Mouse (Mus musculus): ENCODE measurements around the gene Ddx50. TPM values are rescaled to one million over a fixed set of nuclear protein-coding genes. Genes with fewer than 3 reads are reported as not detected.
"Not testable (repeated sequence)": the region's sequence is repeated elsewhere in the genome, so short reads cannot be mapped to it uniquely, and the experiment has no call there.

Gene Ddx50
- polyA plus RNA-seq, 1 experiment from 2014 or later: 143 TPM

- no peak overlapping the region for H3K4me3 ChIP-seq (ENCODE audit: low read depth, low read length)
- no peak overlapping the region for H3K4me2 ChIP-seq (replicated peaks; ENCODE audit: low read depth, low read length)
- no peaks in the 10 kb centered on the region for H3K36me3 ChIP-seq (ENCODE audit: control insufficient read depth, insufficient read depth, low read length)
- no peaks in the 10 kb centered on the region for H3K9me3 ChIP-seq (ENCODE audit: control insufficient read depth, low read length)
- 82% methylated on average over 3 of the region's 3 CpGs for WGBS
- no peak for DNase-seq (ENCODE audit: low spot score)
- no peak overlapping the region for H3K9ac ChIP-seq (ENCODE audit: low read depth, low read length)
- H3K27me3 ChIP-seq (ENCODE audit: control insufficient read depth, insufficient read depth, low read length): no peaks in the 10 kb centered on the region
- ATAC-seq (ENCODE audit: low FRiP score): no peak
- H3K4me1 ChIP-seq (replicated peaks; ENCODE audit: control insufficient read depth, insufficient read depth, low read length): no peaks in the 10 kb centered on the region
- no peak overlapping the region for H3K27ac ChIP-seq (ENCODE audit: low read depth, low read length)
Measured at GRCm38 (mm10) chr10:62604161-62604560, 46.9 kb downstream of the Ddx50 start.

- Histone ChIP-seq H3K4me1 (replicated peaks; ENCODE audit: control insufficient read depth, insufficient read depth, low read length) (no peaks in the 10 kb centered on the region), H3K36me3 (ENCODE audit: control insufficient read depth, insufficient read depth, low read length) (no peaks in the 10 kb centered on the region), H3K9me3 (ENCODE audit: control insufficient read depth, low read length) (no peaks in the 10 kb centered on the region), H3K27ac (ENCODE audit: low read depth, low read length) (no peak overlapping the region), H3K27me3 (ENCODE audit: control insufficient read depth, insufficient read depth, low read length) (no peaks in the 10 kb centered on the region), H3K4me3 (ENCODE audit: low read depth, low read length) (no peak overlapping the region), H3K4me2 (replicated peaks; ENCODE audit: low read depth, low read length) (no peak overlapping the region), H3K9ac (ENCODE audit: low read depth, low read length) (no peak overlapping the region)
- no peak for DNase-seq (ENCODE audit: low spot score)
- 90% methylated on average over 12 of the region's 12 CpGs for WGBS
- no peak for ATAC-seq (ENCODE audit: low FRiP score)
Measured at GRCm38 (mm10) chr10:62603233-62604030, 47.6 kb downstream of the Ddx50 start.

- no peaks in the 10 kb centered on the region for H3K9me3 ChIP-seq (ENCODE audit: control insufficient read depth, low read length)
- H3K27me3 ChIP-seq (ENCODE audit: control insufficient read depth, insufficient read depth, low read length): no peaks in the 10 kb centered on the region
- H3K4me1 ChIP-seq (replicated peaks; ENCODE audit: control insufficient read depth, insufficient read depth, low read length): no peaks in the 10 kb centered on the region
- ATAC-seq (ENCODE audit: low FRiP score) (peak; percentile 98), DNase-seq (ENCODE audit: low spot score) (peak; percentile 97)
- H3K4me3 ChIP-seq (ENCODE audit: low read depth, low read length): peak within 1 kb of the TSS; percentile 86
- H3K27ac ChIP-seq (ENCODE audit: low read depth, low read length): peak within 1 kb of the TSS; percentile 52; the same call in 1 of the 2 replicates
- H3K4me2 ChIP-seq (replicated peaks; ENCODE audit: low read depth, low read length): peak within 1 kb of the TSS; percentile 85
- 7% methylated on average over 53 of the region's 53 CpGs for WGBS
- no peaks in the 10 kb centered on the region for H3K36me3 ChIP-seq (ENCODE audit: control insufficient read depth, insufficient read depth, low read length)
- peak within 1 kb of the TSS; percentile 80 for H3K9ac ChIP-seq (ENCODE audit: low read depth, low read length)
Measured at GRCm38 (mm10) chr10:62602177-62603040, 48.6 kb downstream of the Ddx50 start, which contains the start of gene Ddx21. Gene Ddx21, minus strand, starts transcription at chr10:62602281.

- peak; percentile 83 for ATAC-seq (ENCODE audit: low FRiP score)
- peak overlapping the region; percentile 67 for H3K4me2 ChIP-seq (replicated peaks; ENCODE audit: low read depth, low read length)
- H3K9ac ChIP-seq (ENCODE audit: low read depth, low read length): peak overlapping the region; percentile 80
- peak overlapping the region; percentile 52; the same call in 1 of the 2 replicates for H3K27ac ChIP-seq (ENCODE audit: low read depth, low read length)
- no peaks in the 10 kb centered on the region for H3K4me1 ChIP-seq (replicated peaks; ENCODE audit: control insufficient read depth, insufficient read depth, low read length)
- no peaks in the 10 kb centered on the region for H3K9me3 ChIP-seq (ENCODE audit: control insufficient read depth, low read length)
- no peaks in the 10 kb centered on the region for H3K27me3 ChIP-seq (ENCODE audit: control insufficient read depth, insufficient read depth, low read length)
- DNase-seq (ENCODE audit: low spot score): peak; percentile 8
- peak overlapping the region; percentile 86 for H3K4me3 ChIP-seq (ENCODE audit: low read depth, low read length)
- H3K36me3 ChIP-seq (ENCODE audit: control insufficient read depth, insufficient read depth, low read length): no peaks in the 10 kb centered on the region
- WGBS: under 1% methylated on average over 22 of the region's 23 CpGs
Measured at GRCm38 (mm10) chr10:62601833-62602176, 49.2 kb downstream of the Ddx50 start.

GRCm38 (mm10) chr10:62601053-62601791 lies 49.8 kb downstream of the Ddx50 start:
- Histone ChIP-seq H3K4me2 (replicated peaks; ENCODE audit: low read depth, low read length) (peak overlapping the region; percentile 67), H3K4me1 (replicated peaks; ENCODE audit: control insufficient read depth, insufficient read depth, low read length) (no peaks in the 10 kb centered on the region), H3K4me3 (ENCODE audit: low read depth, low read length) (peak overlapping the region; percentile 86), H3K36me3 (ENCODE audit: control insufficient read depth, insufficient read depth, low read length) (no peaks in the 10 kb centered on the region), H3K9ac (ENCODE audit: low read depth, low read length) (peak overlapping the region; percentile 80), H3K27ac (ENCODE audit: low read depth, low read length) (no peak overlapping the region), H3K27me3 (ENCODE audit: control insufficient read depth, insufficient read depth, low read length) (no peaks in the 10 kb centered on the region), H3K9me3 (ENCODE audit: control insufficient read depth, low read length) (no peaks in the 10 kb centered on the region)
- 12% methylated on average over 20 of the region's 20 CpGs for WGBS
- no peak for DNase-seq (ENCODE audit: low spot score)
- ATAC-seq (ENCODE audit: low FRiP score): no peak

- Histone ChIP-seq H3K9ac (ENCODE audit: low read depth, low read length) (no peak overlapping the region), H3K36me3 (ENCODE audit: control insufficient read depth, insufficient read depth, low read length) (0 out of 2 replicates have a peak, but pooled peaks cover 1% of the 10 kb centered on the region), H3K27ac (ENCODE audit: low read depth, low read length) (no peak overlapping the region), H3K27me3 (ENCODE audit: control insufficient read depth, insufficient read depth, low read length) (no peaks in the 10 kb centered on the region), H3K4me2 (replicated peaks; ENCODE audit: low read depth, low read length) (no peak overlapping the region), H3K4me1 (replicated peaks; ENCODE audit: control insufficient read depth, insufficient read depth, low read length) (no peaks in the 10 kb centered on the region), H3K4me3 (ENCODE audit: low read depth, low read length) (no peak overlapping the region), H3K9me3 (ENCODE audit: control insufficient read depth, low read length) (no peaks in the 10 kb centered on the region)
- 94% methylated on average over 6 of the region's 6 CpGs for WGBS
- ATAC-seq (ENCODE audit: low FRiP score): no peak
- no peak for DNase-seq (ENCODE audit: low spot score)
Measured at GRCm38 (mm10) chr10:62600056-62600455, 51.0 kb downstream of the Ddx50 start.

- H3K4me2 ChIP-seq (replicated peaks; ENCODE audit: low read depth, low read length); H3K9ac ChIP-seq (ENCODE audit: low read depth, low read length); H3K36me3 ChIP-seq (ENCODE audit: control insufficient read depth, insufficient read depth, low read length); H3K27ac ChIP-seq (ENCODE audit: low read depth, low read length); DNase-seq (ENCODE audit: low spot score); H3K9me3 ChIP-seq (ENCODE audit: control insufficient read depth, low read length); ATAC-seq (ENCODE audit: low FRiP score); H3K4me1 ChIP-seq (replicated peaks; ENCODE audit: control insufficient read depth, insufficient read depth, low read length); H3K27me3 ChIP-seq (ENCODE audit: control insufficient read depth, insufficient read depth, low read length); H3K4me3 ChIP-seq (ENCODE audit: low read depth, low read length): not testable (repeated sequence)
- 93% methylated on average over 3 of the region's 3 CpGs for WGBS
Measured at GRCm38 (mm10) chr10:62599311-62599710, 51.7 kb downstream of the Ddx50 start.

- ATAC-seq (ENCODE audit: low FRiP score): no peak
- peaks cover 21% of the 10 kb centered on the region for H3K36me3 ChIP-seq (ENCODE audit: control insufficient read depth, insufficient read depth, low read length)
Measured at GRCm38 (mm10) chr10:62592496-62592895, 58.5 kb downstream of the Ddx50 start.

More at GRCm38 (mm10) chr10:62592496-62592895, 58.5 kb downstream of the Ddx50 start:
- H3K27ac ChIP-seq (ENCODE audit: low read depth, low read length): no peak overlapping the region
- no peak overlapping the region for H3K4me3 ChIP-seq (ENCODE audit: low read depth, low read length)
- WGBS: 92% methylated on average over 7 of the region's 7 CpGs
- no peaks in the 10 kb centered on the region for H3K4me1 ChIP-seq (replicated peaks; ENCODE audit: control insufficient read depth, insufficient read depth, low read length)
- no peaks in the 10 kb centered on the region for H3K9me3 ChIP-seq (ENCODE audit: control insufficient read depth, low read length)
- no peak for DNase-seq (ENCODE audit: low spot score)
- H3K9ac ChIP-seq (ENCODE audit: low read depth, low read length): no peak overlapping the region
- H3K27me3 ChIP-seq (ENCODE audit: control insufficient read depth, insufficient read depth, low read length): no peaks in the 10 kb centered on the region
- H3K4me2 ChIP-seq (replicated peaks; ENCODE audit: low read depth, low read length): no peak overlapping the region

All from hindbrain, embryonic 11.5 days (tissue).